Mouse (Mus musculus): ENCODE results near the gene Cacna1c.

Cacna1c gene

DNA sequence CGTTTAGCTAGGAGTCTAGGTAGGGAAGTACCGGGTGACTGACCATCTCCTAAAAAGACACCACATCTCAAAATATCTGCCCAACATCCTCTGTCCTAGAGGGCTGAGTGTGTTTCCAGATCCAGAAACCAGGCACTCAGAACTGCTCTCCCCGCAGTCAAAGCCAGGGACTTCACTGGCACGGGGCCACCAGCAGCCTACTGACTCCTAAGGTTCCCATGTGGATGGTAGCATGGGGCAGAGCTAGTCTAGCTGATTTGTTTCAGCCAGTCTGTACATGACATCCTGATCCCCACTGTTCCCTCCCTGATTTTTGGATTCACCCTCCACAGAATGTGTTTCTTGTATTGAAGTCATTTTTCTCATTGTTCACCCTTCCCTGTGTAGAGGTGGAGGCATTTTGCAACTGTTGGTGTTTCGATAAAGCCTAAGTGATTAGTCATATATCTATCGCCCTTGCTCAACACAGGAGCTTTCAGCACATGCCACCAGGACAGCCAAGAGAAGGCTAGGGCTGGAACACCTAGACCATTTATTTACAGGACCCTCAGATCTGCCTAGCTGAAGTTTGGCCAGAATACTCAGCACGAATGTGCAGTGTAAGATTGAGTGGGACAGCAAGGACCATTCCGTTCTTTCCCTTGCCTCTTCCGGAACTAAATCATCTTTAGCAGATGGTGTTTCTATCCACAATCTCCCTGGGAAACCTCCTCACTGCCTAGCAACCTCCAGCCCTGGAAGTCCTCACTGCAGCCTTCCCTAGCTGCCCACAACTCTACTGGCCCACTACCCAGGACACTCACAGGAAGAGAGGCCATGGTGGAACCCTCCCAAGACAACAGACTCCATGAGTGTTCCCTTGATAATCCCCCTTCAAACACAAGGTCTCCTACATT, 260.4 kb downstream of the Cacna1c start:
- Histone ChIP-seq H3K36me3 (ENCODE audit: control insufficient read depth, insufficient read depth, low read length, poor library complexity, severe bottlenecking) (no peaks in the 10 kb centered on the region), H3K27me3 (ENCODE audit: control insufficient read depth, insufficient read depth, low read length, poor library complexity, severe bottlenecking) (no peaks in the 10 kb centered on the region)
- no peak for DNase-seq (ENCODE audit: low read depth, low spot score)

DNA sequence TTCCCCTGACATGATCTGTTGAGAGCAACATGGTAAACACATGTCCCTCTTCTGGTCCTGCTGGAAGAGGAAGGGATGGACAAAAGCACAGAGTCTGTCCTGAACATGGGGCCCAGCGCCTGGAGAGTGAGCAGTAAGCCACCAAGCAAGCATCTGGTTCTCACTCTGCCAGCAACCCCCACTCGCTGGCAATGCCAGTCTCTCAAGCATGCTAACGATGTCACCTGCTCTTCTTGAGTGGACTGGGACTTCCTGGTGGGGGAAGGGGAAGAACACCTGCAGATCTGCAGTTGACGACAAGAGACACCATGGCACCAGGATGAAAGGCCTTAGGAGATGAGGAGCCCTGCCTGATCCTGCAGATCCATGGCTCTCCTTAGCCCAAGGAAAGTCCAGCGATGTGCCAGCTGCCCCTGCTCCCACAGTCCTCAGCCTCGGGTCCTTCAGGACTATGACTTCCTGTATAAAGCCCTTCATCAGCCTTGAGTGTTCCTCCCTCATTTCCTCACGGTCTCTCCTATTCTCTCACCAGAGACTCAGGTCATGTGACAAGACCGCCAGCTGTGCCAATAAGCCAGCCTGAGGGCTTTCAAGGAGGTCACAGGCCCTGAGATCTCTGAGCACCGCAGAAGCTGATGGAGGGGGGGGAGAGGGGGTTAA, 261.8 kb downstream of the Cacna1c start:
- H3K36me3 ChIP-seq (ENCODE audit: control insufficient read depth, insufficient read depth, low read length, poor library complexity, severe bottlenecking) = no peaks in the 10 kb centered on the region
- H3K27me3 ChIP-seq (ENCODE audit: control insufficient read depth, insufficient read depth, low read length, poor library complexity, severe bottlenecking) = no peaks in the 10 kb centered on the region
- no peak for DNase-seq (ENCODE audit: low read depth, low spot score)

- DNase-seq (ENCODE audit: low read depth, low spot score) = no peak
- no peaks in the 10 kb centered on the region for H3K36me3 ChIP-seq (ENCODE audit: control insufficient read depth, insufficient read depth, low read length, poor library complexity, severe bottlenecking)
- H3K27me3 ChIP-seq (ENCODE audit: control insufficient read depth, insufficient read depth, low read length, poor library complexity, severe bottlenecking) = no peaks in the 10 kb centered on the region
These were observed 263.1 kb downstream of the Cacna1c start for GRCm38 (mm10) chr6:118933017-118933594.

DNA sequence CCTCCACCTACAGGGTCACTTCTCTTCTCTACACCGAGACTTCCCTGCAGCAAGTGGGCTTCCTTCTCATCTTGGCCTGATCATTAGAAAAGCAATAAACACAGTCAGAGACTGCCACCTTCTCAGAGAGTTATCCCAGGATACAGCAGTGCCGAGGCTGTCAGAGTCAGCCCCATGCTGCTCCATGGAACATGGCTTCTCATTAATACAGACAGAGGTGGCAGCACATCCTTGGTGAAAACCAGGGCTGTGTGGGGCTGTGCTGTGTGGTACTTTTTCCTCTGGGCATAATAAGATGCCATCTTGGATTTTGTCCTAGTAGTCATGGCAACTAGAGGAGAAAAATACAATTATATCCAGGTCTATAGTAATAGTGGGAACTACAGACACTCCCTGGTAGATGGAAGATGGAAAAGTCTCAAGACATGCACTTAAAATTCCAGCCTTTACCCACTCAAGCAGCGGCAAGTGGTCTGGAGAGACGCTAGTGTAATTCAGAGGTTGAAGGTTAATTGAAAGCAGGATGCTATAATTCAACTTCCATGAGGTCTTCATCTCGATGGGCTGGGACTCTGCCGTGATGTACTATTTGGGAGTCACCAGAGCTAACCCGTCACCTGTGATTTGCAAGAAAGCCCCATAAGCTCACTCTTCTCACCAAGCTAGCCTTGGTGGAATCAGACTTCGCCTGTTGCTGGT, 264.1 kb downstream of the Cacna1c start:
- Histone ChIP-seq H3K27me3 (ENCODE audit: control insufficient read depth, insufficient read depth, low read length, poor library complexity, severe bottlenecking) (no peaks in the 10 kb centered on the region), H3K36me3 (ENCODE audit: control insufficient read depth, insufficient read depth, low read length, poor library complexity, severe bottlenecking) (no peaks in the 10 kb centered on the region)
- no peak for DNase-seq (ENCODE audit: low read depth, low spot score)

DNA sequence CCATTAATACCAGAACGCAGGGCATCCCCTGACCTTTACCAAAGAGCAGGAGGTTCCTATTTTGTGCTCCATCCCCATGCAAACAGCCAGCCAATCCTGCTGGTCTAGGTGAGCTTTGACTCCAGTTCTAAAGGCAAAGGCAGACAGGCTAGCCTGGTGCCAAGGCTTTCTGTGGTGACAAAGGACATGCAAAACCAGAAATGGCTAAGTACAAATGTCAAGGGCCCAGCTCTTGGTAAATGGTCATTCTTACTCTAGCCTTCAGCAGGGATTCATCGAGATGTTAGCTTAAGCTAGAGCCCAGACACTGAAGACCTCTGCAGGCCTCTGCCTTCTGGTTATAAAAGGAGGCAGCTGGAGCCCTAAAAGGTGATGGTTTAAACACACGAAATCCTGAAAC, 269.5 kb downstream of the Cacna1c start:
- H3K27me3 ChIP-seq (ENCODE audit: control insufficient read depth, insufficient read depth, low read length, poor library complexity, severe bottlenecking) = no peaks in the 10 kb centered on the region
- no peaks in the 10 kb centered on the region for H3K36me3 ChIP-seq (ENCODE audit: control insufficient read depth, insufficient read depth, low read length, poor library complexity, severe bottlenecking)
- DNase-seq (ENCODE audit: low read depth, low spot score) = no peak

- DNase-seq (ENCODE audit: low read depth, low spot score) = no peak
- no peaks in the 10 kb centered on the region for H3K36me3 ChIP-seq (ENCODE audit: control insufficient read depth, insufficient read depth, low read length, poor library complexity, severe bottlenecking)
- H3K27me3 ChIP-seq (ENCODE audit: control insufficient read depth, insufficient read depth, low read length, poor library complexity, severe bottlenecking) = no peaks in the 10 kb centered on the region
These were observed 271.8 kb downstream of the Cacna1c start for GRCm38 (mm10) chr6:118924426-118924825.

- no peaks in the 10 kb centered on the region for H3K27me3 ChIP-seq (ENCODE audit: control insufficient read depth, insufficient read depth, low read length, poor library complexity, severe bottlenecking)
- H3K36me3 ChIP-seq (ENCODE audit: control insufficient read depth, insufficient read depth, low read length, poor library complexity, severe bottlenecking) = no peaks in the 10 kb centered on the region
- no peak for DNase-seq (ENCODE audit: low read depth, low spot score)
These were observed 272.3 kb downstream of the Cacna1c start for GRCm38 (mm10) chr6:118923926-118924325.

- no peaks in the 10 kb centered on the region for H3K36me3 ChIP-seq (ENCODE audit: control insufficient read depth, insufficient read depth, low read length, poor library complexity, severe bottlenecking)
- no peaks in the 10 kb centered on the region for H3K27me3 ChIP-seq (ENCODE audit: control insufficient read depth, insufficient read depth, low read length, poor library complexity, severe bottlenecking)
- DNase-seq (ENCODE audit: low read depth, low spot score) = no peak
These were observed 273.0 kb downstream of the Cacna1c start for GRCm38 (mm10) chr6:118923212-118923577.

DNA sequence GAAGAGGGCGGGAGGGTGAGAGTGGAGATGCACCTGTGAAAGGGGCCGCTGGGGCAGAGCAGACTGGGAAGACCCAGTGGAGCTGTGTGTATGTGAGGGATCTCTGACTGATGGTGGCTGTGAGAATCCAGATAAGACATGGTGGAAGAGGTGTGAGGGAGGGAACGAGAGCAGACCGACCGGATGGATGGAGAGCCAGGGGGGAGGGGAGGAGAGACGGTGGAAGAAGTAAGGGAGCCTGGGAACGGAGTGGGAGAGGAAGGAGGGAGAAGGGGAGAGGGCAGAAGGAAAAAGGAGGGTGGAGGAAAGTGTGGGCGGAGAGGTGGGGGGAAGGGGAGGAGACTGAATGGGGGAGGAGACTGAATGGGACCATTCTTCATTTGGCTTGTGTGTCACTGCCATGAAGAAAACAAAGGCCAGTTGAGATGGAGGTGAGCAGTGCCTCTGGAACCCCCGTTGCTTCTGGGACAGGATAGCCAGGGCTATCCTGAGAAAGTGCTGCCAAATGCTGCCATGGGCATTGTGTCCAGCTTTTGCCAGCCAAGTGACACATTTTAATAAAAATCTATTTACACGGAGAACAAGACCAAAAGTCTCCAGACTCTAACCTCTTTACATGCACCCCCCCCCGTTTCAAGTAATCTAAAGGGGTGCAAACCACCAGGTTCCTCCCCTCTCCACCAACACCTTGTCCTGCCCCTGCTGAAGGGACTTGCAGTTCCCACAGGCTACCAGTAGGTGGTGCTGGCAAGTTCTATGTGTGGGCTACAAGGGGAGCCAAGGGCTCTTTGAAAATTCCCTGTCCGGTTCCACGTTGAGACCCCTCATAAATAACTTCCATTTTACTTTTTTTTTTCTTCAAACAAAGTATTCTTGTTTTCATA, 273.6 kb downstream of the Cacna1c start:
- Histone ChIP-seq H3K27me3 (ENCODE audit: control insufficient read depth, insufficient read depth, low read length, poor library complexity, severe bottlenecking) (no peaks in the 10 kb centered on the region), H3K36me3 (ENCODE audit: control insufficient read depth, insufficient read depth, low read length, poor library complexity, severe bottlenecking) (no peaks in the 10 kb centered on the region)
- DNase-seq (ENCODE audit: low read depth, low spot score) = peak; percentile 54

DNA sequence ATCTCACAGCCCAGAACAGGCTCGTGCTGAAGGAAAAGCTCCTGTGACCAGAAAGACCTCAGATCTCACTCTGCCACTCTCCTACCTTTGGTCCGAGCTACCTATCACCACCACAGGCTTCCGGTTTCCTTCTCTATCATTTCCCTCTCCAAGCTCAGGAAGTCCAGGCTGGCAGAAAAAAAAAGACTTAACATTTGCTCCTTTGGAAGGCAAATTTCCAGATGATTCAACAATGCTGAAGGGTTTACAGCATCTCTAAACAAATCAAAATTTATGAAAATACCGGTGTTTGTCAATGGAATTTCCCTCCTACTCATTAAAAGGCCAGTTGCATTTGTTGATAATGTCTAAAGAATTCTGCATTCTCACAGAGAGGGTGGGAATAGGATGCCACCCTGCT, 288.0 kb downstream of the Cacna1c start:
- no peaks in the 10 kb centered on the region for H3K27me3 ChIP-seq (ENCODE audit: control insufficient read depth, insufficient read depth, low read length, poor library complexity, severe bottlenecking)
- no peak for DNase-seq (ENCODE audit: low read depth, low spot score)

GRCm38 (mm10) chr6:118907704-118908103, 288.5 kb downstream of the Cacna1c start:
- Histone ChIP-seq H3K36me3 (ENCODE audit: control insufficient read depth, insufficient read depth, low read length, poor library complexity, severe bottlenecking) (no peaks in the 10 kb centered on the region), H3K27me3 (ENCODE audit: control insufficient read depth, insufficient read depth, low read length, poor library complexity, severe bottlenecking) (no peaks in the 10 kb centered on the region)
- DNase-seq (ENCODE audit: low read depth, low spot score) = no peak

More for the DNA sequence above, 288.0 kb downstream of the Cacna1c start:
- H3K36me3 ChIP-seq (ENCODE audit: control insufficient read depth, insufficient read depth, low read length, poor library complexity, severe bottlenecking) = no peaks in the 10 kb centered on the region

- no peaks in the 10 kb centered on the region for H3K27me3 ChIP-seq (ENCODE audit: control insufficient read depth, insufficient read depth, low read length, poor library complexity, severe bottlenecking)
These were observed 289.3 kb downstream of the Cacna1c start for GRCm38 (mm10) chr6:118906878-118907277.

DNA sequence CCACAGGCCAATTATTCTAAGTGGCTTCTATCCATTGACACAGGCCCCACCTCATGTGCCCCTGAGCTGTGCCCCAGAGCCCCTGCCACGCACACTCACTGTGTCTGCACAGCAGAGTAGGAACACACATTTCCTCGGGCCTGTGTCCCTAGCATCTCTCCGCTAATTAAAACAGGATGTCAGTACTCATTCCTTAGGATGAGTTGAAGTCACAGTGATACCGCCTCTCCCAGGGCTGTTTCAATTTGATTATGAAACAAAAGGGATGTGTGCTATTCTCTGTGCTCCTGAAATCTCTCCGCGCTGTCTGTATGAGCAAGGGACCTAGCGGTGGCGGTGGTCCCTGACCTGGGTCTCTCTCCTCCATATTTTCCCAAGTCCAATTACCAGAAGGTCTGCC, 296.5 kb downstream of the Cacna1c start:
- no peak for DNase-seq (ENCODE audit: low read depth, low spot score)
- Histone ChIP-seq H3K27me3 (ENCODE audit: control insufficient read depth, insufficient read depth, low read length, poor library complexity, severe bottlenecking) (no peaks in the 10 kb centered on the region), H3K36me3 (ENCODE audit: control insufficient read depth, insufficient read depth, low read length, poor library complexity, severe bottlenecking) (no peaks in the 10 kb centered on the region)

More at GRCm38 (mm10) chr6:118906878-118907277, 289.3 kb downstream of the Cacna1c start:
- DNase-seq (ENCODE audit: low read depth, low spot score) = no peak
- no peaks in the 10 kb centered on the region for H3K36me3 ChIP-seq (ENCODE audit: control insufficient read depth, insufficient read depth, low read length, poor library complexity, severe bottlenecking)

- H3K27me3 ChIP-seq (ENCODE audit: control insufficient read depth, insufficient read depth, low read length, poor library complexity, severe bottlenecking) = no peaks in the 10 kb centered on the region
- H3K36me3 ChIP-seq (ENCODE audit: control insufficient read depth, insufficient read depth, low read length, poor library complexity, severe bottlenecking) = no peaks in the 10 kb centered on the region
- no peak for DNase-seq (ENCODE audit: low read depth, low spot score)
These were observed 299.1 kb downstream of the Cacna1c start for GRCm38 (mm10) chr6:118897101-118897500.
